Mouse (Mus musculus) embryo, embryonic 11 days (tissue): ENCODE measurements around the gene Adgrg6.

ENCODE experiments used
- DNase-seq: peaks from one replicate; pipeline ENCODE4 v3.0.0-alpha.2; 2015

Gene Adgrg6

DNA sequence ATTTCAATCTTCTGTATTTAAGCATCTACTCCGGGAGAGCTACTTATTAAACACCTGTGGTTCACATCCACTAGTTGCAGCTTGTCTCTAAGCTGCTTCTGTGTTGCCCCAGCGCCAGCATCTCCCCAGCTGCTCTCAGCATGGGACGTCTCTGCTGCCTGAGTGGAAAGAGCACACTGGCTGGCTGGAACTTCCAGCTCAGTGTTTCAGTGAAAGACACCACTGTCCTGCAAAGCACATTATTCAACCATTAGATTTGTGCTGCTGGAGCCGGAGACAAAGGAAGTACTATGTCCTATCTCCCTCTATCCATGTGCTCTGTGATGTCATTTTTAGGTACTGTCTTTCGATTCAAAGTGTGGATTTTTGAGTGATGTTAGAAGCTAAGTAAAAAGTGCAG lies 63.0 kb downstream of the Adgrg6 start:
- DNase-seq: peak; percentile 31

DNA sequence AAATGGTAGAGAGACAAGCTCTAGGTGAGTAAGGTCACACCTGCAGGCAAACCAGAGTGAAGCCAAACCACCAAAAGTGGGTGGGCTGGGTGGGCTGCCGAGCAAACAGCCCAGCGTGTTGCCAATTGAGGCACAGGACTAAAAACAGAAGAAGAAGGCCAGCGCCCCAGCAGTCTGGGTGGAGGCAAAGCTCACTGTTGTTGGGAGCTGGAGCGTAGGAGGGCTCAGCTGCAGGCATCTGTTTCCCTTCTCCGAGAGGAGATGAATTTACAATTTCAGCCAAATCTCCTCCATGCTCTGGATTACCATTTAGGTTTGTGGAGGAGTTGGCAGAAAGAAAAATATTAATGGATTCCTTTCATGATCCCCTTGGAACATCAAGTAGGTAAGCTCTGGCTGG lies 64.5 kb downstream of the Adgrg6 start:
- DNase-seq: no peak

DNA sequence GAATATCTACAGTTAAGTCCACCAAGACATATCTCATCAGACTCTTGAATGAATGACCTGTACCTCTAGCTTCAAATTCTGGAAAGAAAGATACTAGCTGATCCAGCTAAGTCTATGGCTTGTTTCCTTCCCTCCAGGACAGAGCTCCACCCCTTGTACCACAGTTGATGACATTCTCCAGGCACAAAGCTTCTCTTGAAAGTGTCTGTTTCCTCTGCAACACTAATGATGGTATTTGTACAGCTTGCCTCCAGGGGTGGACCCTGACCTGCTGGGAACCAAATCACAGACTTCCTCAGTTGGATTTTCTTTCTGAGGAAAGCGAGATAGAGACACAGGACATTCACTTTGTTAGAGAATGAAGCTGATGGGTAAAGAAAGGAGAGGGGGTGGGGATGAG lies 69.1 kb downstream of the Adgrg6 start:
- no peak for DNase-seq

DNA sequence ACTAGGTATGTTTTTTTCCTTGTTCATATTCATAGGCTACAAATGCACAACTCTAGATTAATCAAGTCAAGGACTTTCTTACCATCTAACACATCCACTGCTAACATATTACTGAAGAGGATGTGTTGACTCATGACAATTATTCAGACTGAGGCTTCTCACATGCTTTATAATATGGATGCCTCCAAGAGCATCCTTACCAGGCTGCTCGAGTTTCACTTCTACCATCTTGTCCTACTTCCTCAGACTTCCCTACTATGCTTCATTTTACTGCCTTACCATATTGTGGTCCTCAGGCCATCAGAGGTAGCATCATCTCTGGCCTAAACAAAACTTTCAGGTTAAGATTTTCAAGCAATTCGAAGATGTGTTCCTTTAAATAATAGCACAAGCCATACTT lies 69.8 kb downstream of the Adgrg6 start:
- no peak for DNase-seq

DNA sequence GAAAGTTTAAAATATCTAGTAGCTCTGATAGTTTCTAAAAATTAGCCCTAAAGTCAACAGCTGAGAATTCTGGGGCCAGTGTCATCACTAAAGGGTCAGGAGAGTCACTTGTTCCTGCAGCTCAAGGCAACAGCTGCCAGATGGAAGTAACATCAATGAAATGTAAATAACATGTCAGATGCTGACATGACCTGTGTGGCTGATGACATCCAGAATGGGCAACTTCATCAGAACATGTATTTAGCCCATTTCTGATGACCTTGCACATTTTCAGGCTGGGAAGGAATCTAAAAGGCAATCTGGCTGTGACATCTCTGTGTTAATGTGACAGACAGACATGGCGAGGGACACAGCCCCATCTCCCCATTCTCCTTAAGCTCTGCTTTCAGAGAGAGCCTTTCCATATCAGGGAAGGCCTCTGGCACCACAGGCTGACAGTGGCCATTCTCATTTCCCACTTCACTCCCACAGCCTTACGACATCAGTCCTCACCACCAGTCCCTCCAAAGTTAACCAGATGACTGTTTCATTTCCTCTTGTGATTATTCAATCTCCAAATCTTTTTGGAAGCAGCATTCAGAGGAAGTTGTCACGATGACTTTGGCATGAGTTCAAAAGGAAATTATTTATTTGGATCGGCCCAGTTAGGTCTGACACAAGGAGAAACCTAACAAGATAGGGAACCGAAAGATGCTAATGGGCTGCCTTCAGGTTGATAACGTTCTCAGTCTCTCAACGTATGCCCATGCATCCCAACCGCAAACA lies 70.7 kb downstream of the Adgrg6 start:
- DNase-seq: no peak

DNA sequence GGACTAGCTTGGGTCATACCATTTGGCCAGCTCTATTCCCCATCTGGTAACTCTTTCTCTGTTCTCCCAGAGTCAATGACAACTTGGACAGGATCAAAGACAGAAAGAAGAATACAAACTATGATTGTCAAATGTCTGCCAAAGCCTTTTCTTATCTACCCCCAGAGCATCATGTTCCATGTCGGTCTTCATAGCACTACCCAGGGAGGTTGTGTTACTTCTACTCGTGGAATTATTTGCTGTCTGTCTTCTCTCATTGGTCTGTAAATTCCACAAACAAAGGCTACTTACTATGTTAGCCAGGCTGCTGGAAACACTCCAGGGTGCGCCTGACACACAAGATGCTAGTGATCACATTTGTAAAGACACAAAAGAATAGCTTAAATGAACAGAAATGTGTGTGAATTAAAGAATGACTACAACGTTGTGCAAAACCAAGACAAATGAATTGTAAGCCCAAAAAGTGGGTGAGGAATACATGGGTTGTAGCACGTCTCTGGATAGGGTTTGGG lies 74.4 kb downstream of the Adgrg6 start:
- no peak for DNase-seq

DNA sequence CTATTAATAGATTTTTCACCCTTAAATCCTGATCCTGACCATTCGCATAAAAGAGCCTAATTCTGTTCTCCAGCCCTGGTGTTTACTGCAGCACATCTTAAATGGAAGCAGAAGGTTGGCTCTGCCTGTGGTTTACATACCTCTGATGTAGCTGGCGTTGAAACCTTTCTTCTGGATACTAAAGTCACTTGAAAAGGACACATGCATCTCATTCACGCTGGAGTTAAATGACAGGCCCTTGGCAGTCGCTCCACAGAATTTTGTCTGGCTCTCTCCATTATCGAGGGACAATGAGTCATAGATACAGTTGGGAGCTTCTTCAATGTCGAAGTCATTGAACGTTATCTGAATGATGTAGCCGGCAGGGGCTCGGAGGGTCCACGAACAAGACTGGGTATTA lies 76.8 kb downstream of the Adgrg6 start:
- no peak for DNase-seq

DNA sequence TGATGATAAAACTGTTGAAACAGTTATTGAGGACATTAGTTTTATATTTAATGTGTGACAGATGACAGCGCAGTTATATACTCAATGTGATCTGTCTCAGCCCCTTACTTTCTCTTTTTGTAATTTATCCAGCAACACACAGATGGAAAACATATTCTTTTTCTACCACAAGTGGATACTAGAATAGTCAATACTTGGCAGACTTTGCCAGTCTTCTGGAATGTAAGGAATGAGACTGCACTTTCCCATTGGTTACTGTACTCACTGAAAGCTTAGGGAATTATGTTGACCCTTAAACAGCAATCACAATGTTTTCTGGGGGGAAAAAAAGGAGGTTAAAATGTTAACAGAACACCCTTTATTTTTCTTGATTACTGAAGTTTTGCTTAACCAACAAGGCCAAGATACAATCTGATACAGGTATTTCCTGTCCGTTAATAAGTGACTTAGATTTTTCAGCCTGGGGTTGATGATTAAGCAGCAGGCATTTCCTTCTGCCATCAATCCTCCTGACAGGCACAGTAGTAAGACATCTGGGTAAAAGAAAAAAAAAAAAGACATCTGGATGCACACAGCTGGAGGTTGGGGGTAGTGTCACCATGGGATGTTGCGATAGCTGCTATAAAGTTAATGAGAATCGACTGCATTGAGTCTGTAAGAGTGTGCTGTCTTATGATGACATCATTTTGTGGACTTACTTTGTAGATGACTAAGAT lies 81.5 kb downstream of the Adgrg6 start:
- peak; percentile 38 for DNase-seq

DNA sequence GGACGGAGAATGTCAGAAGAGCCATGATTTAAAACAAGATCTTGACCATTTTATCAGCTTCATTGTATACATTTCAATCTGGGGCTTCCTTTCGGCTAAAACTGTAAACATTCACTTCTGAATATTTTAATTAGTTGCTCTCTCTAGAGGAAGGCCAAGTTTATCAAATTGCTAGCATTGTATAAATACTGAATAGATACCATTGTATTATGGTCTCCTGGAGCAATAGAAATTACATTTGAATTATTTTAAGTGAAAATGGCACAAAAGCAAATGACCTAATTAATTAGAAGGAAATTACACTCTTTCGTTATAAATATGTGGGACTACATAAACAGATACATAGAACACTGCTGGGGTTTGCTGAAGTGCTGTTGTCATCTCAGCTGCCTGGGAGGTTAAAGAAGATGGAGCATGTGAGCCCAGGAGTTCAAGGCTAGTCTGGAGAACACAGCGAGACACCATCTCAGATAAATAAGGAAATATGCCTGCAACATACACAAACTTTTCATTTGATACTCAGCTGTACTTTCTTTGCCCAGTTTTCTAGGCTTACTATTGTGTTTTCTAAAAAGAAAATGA lies 84.4 kb downstream of the Adgrg6 start:
- DNase-seq: no peak

DNA sequence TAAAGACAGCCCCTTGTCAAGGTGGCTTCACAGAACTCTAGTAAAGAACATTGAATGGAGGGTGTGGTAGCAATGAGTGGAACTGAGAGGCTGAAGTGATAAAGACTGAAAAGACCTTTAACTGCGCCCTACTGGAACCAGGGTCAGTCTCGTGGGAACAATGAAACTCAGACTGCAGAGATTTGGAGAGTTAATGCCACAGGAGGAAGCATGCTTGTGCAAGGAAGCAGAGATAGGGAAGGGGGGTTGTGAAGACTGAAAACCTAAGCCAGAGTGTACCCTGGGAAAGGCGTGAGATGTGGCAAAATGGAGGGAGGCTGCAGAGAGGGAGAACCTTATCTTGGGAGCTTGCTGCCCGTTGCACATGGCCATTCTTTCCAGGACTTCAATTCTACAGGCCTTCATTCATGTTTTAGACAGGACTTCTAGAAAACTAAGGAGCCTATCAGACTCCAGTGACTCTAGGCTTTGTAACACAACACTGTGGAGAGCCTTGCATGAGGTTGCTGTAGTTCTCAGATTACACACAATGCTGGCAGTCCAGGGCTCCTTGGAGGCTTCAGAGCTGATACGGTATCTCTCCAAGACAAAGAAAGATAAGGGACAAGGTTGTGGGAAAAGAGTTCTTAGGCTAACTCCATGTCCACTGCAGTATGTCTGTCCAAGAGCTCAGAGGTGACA lies 85.1 kb downstream of the Adgrg6 start:
- no peak for DNase-seq

DNA sequence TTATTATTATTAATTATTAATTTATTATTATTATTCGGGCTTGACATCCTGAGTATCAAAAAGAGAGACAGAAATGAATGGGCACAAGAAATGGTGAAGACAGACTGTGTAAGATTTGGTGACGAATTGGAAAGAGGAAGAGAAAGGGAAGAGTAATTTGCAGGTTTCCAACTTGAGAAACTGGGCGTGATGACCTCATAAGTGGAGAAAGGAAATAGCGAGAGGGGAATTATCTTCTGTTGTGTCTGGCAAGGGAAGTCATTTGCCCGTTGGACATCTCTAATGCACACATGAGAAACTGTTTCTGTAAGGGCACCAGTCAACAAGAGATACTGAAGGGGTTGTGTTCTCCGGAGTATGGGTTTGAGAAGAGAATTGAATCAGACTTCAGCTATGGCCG lies 85.6 kb downstream of the Adgrg6 start:
- DNase-seq: no peak

DNA sequence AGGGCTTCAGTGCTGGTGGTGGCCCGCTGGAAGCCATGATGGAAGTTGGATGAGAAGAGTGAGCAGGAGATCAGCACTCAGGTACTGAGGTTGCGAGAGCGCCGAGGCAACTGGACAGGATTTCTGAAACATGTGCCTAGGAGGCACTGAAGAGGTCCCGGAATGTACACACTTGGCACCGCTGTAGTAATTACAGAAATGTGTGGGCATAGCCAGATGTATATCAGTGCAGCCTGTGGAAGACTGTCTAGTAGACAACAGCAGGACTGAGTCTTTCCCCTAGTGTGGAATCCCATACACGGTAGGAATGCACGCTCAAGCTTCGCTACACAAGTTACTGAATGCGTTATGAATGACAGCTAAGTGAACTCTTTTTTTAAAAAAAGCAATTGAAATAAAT lies 86.1 kb downstream of the Adgrg6 start:
- DNase-seq: no peak

DNA sequence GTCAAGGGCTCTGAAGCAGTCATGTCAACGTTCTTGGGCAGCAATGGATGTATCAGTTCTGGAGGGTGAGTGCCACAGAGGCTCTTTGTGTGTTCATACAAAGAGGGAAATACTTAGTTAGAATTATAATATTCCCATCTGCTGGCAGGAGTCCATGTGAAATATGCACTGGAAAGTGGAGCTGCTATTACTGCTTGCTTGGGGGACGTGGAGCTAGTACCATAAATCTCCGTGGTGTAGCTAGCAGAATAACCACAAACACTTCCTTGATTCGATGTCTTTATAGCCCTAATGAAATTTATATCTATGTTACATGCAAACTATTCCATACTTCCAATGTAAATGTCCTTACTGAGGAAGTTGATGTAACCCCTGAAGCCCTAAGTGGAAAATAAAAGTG lies 91.0 kb downstream of the Adgrg6 start:
- no peak for DNase-seq

DNA sequence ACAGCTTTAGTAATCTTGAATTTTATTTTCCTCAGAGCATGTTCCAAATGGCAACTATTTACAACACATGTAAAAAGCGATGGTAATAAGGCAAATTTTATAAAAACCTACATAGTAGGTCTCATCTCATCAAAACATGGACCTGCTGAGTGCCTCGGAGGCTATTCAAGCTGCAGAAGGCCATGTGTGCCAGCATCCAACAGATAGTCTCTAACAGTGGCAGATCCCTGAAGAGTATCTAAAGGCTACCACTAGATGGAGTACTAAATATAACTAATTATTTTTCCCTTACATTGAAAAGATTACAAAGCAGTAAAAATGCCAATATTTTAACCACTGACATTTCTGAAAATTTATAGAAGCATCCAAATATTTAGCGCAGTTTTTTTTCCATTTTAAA lies 93.6 kb downstream of the Adgrg6 start:
- DNase-seq: peak; percentile 42

DNA sequence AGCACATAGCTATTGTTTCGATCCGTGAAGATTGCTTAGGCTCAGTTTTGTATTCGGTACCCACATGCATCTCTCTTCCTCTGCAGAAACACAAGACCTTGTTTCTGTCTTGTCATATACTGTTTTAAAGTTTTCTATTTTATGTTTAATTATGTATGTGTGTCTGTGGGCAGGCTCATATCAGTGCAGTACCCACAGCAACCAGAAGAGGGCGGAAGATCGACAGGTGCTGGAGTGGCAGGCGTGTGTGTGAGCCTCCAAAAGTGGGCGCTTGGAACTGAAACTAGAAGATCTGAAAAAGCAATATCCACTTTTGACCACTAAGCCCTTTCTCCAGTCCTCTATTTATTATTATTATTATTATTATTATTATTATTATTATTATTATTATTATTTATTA lies 95.4 kb downstream of the Adgrg6 start:
- DNase-seq: no peak

DNA sequence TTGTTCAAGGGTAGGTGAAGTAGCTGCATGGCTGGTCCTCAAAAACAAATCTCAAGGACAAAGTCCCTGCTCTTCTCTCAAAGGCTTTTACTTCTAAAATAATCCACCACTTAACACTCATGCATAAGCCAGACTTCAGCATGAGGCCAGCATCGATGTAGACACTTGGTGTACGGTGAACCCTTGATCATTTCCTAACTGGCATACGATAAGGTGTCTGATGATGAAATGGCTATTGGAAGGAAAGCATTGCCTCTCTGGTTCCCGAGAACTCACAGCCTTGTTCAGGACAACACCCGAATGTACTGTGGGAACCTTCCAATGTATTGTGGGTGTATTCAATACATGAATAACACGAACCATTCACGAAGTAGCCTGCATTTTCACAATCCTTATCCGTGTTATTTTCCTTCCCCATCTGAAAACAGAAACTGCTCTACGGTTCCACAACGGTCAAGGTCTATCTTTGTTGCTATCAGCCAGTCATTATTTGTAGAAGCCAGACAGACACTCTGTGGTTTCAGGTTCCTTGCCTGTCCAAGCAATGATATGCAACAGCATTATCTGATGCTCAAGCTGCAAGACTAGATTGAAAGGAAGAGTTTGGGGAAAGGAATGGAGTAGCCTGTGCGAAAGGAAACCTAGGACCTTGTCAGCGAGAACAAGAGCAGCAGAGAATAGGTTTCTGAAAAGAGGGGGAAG lies 99.7 kb downstream of the Adgrg6 start:
- no peak for DNase-seq

DNA sequence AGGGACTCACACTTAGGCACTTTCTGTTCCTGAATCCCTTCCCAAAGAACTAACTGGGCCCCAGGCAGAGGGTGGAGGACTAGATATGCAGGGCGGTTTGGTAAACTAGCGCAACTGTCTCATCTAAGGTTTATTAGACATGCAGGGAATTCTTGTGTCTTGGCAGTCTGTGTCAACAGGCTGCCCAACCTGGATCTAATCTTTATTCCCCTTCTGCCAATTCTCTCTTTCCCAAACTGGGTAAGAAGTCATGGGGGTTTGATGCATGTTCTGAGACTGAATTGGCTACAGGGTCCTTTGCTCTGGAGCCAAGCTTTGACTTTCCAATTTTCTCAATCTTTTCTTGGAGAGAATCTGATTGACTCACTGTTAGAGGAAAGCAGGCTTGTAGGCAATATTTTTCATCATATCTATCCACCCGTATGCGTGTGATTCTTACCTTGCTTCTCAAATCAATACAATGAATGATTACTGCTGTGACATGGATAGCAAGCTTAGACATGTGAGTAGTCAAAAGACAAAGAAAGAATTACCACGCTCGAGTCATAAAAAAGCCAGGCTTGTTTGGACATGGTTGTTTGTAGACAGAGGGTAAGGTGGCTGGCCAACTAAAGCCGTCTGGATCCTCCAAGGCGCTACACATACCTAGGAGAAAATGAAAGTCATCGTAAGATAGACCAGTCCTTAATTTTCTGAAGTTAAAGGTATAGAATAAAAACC lies 104.4 kb downstream of the Adgrg6 start:
- no peak for DNase-seq

DNA sequence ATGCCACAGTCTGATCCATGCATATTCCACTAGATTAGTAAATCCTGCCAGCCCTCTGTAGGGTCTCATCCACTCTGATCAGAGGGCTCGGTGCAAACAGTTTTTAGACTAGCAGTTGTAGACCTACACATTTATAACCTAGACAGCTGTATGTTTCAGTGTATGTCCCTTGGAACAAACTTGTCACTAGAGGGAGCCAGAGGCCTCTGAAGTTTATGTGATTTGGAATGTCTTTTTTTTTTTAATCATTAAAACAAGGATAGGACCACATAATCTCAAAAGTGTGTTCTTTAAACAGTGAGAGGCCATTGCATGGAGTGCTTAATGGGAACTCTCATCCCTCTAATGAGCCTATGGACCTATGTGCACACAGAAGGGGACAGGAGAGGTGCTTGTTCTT lies 141.4 kb downstream of the Adgrg6 start:
- DNase-seq: peak; percentile 64

DNA sequence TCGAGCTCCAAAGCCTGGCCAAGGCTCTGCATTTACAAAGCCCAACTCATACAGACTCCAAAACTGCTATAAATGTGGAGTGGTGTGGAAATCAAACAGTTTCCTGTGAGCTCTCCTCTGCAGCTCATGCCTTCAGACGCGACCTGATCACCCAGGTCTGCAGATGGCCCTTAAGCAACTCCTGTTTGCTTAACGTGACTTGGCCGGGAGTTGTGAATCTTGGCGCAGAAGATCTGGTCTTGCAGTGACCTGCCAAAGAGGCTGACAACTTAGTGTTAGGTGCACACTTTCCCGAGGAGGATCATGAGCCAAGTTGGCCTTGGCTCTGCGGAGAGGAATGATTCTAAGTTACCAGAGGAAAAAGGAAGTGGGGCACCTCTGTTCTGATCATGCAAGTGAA lies 143.7 kb downstream of the Adgrg6 start:
- DNase-seq: no peak

DNA sequence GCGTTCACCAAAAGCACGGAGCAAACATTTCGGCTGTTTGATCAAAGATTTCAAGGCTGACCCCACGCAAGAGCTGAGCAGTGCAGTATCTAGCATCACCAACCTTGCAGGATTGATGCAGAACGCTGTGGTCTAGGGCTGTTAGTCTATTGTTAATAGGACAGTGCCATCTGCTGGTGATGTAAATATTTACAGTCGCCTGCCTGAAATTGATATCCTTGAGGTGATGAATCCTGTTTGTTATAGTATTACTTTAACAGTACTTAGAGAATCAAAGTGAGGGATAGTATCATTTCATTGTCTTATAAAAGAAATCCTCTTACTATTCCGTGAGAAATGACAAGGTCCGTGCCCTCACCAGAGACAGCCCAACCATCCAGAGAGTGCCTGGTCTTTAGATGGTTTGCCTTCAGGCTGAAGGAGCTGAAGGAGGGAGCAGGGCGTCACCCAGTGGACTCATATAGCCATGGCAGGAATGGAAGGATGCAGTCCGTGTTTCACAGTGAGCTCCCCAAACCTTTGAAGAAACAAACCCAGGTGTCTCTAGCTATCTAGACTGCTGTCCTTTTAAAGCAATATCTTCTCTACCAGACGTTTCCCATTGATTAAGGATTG lies 154.3 kb downstream of the Adgrg6 start:
- peak; percentile 80 for DNase-seq

DNA sequence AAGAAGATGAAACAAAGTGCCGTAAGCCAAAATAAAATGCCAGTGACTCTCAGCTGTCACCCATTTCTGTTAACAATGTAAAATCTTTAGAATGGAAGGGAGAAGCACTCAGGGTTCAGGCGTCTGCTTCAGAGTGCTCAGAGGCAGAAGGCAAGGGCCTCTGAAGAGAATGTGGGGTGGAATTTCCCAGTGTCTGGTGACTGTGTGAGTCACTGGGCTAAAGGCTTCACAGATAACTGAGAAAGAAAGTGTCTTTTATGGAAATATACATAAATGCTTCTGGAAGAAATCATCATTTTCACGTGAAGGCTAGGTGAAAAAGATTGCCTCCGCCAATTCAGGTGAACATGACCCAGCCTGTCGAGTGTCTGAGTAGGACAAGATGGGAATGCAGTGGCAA lies 159.9 kb downstream of the Adgrg6 start:
- DNase-seq: no peak
